Mouse (Mus musculus) heart, adult 9 months (tissue): Measurements from ENCODE around the gene Trem3.

Source experiments
- DNase-seq, 2 experiments: peaks; one replicate each; pipeline ENCODE4 v3.0.0; 2022; ENCODE audit warnings: low spot score in 2 of 2

Trem3 gene

DNA sequence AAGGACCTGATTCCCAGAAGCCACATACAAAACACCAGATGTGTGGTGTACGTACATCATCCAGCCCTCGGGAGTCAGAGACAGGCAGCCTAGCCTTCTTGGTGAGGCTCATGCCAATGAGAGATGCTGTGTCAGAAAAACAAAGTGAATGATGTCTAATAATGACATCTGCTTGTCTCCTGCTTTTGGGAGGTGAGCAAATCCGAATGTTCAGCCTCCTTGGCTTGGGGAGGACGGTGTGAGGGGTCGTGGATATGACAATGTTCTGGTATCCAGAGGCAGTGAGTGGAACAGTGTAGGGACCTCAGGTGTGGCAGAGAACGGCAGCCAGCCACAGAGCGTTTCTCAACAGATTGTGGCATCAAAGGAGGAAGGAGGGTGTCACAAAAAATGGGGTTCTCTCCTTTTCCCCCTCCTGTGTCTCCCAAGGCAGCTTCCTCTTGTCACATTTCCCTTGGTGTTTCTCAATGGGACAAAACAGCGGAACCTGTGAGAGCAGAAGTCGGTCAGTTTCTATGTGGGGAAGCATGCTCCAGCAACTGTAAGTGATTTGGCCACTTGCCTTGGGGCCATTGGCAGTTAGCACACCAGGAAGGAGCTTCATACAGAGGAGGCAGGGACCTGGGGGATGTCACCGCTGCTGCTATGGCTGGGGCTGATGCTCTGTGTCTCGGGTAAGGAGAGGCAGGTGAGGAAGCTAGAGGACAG lies at the start of gene Trem3:
Gene Trem3, plus strand, starts transcription at position 557 of the 708 bp plus-strand sequence.
- peak in 1 of 2 experiments; percentile 4 for DNase-seq

DNA sequence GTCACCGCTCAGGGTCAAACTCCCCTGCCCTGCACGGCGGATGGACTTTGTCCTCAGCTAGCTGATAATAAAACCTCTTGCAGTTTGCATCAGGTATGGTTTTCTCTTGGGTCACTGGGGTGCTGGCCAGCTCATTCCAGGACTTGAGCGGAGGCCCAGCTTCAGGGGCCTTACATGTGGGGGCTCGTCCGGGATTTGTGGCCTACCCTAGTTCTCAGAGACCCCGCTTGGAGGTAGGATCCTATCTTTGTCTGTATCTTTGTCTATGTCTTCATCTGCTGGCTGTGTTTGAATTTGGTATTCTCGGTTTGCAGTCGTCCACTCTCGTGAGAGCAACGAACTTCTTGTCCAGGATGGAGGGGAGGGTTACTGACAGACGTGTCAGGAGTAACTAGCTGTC lies 44.5 kb upstream of the Trem3 start:
- no peak for DNase-seq

DNA sequence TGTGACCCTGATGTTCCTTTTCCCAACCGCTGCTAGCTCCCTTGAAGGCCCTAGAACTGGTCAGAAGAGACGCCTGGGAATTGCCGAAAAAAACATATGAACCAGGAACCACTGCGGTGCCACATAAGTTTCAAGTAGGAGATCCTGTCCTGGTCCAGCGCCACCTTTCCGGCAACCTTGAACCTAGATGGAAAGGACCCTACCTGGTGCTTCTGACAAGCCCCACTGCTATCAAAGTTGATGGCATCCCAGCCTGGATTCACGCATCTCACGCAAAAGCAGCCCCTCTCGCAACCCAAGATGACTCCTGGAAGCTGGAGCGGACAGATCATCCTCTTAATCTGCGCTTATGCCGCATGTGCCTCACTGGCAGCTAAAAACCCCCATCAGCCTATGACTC lies 35.0 kb upstream of the Trem3 start:
- DNase-seq, result no peak

DNA sequence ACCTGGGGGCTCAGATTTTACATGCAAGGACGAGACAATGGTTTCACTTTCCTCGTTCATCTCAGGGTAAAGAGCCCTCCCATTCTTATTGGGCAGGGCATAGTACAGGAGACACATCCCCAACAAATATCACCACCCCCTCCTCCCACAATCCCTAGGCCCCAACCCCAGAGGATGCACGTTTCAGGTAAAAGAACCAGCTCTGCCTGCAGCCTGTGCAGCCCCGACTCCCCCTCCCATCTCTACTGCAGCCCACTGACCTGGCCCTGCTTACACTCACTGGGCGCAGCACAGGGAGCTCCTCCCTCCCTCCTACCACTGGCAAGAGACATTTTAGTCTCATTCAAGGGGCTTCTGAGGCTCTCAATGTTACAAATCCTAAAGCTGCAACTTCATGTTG lies 34.1 kb upstream of the Trem3 start:
- no peak for DNase-seq

DNA sequence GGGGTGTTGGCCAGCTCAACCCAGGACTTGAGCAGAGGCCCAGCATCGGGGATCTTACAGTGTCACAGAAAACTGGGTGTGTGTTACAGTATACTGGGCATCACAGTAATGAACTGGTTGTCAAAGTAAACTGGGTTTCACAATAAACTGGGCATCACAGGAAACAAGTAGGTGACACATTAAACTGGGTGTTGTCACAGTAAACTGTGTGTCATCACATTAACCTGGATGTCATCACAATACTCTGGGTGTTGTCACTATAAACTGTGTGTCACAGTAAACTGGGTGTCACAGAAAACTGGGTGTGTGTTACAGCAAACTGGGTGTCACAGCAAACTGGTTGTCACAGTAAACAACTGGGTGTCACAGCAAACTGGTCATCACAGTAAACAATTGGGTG lies 32.1 kb upstream of the Trem3 start:
- DNase-seq, result no peak

DNA sequence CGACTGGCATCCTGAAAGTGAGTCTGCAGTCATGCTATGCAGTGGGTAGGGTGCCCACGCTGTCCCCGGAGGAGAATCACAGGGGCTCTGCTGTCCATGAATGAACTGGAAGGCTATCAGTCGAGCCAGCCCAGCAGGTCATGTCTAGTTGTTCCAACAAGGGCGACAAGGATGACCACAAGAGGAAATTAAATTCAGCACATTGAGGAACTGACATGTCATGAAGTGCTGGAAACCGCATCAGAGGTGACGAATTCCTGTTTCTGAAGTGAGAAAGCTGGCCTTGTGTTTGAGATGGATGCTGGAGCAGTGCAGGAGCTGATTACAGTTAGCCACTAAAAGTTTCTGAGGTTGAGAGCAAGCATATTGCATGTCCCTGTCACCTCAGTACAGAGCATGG lies 16.9 kb upstream of the Trem3 start:
- DNase-seq, result no peak

DNA sequence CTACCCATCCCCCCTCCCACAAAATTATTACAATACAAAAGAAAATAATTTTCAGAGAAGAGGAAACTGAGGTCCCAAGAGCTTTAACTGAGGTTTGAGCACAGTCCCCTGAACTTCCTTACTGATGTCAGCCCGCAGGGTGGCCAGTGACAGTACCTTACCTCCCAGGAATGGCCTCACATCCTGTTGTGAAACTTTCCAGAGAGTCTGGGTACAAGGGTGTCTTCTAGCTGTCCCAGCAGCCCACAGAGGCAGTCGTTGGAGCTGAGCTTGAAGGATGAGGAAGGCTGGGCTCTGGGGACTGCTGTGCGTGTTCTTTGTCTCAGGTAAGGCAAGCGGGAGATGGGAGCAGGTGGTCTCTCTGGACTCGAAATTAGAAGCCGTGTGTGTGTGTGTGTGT lies 15.1 kb upstream of the Trem3 start, which contains the start of gene Trem1:
Gene Trem1, plus strand, starts transcription at position 251 of the 400 bp plus-strand sequence.
- no peak for DNase-seq

DNA sequence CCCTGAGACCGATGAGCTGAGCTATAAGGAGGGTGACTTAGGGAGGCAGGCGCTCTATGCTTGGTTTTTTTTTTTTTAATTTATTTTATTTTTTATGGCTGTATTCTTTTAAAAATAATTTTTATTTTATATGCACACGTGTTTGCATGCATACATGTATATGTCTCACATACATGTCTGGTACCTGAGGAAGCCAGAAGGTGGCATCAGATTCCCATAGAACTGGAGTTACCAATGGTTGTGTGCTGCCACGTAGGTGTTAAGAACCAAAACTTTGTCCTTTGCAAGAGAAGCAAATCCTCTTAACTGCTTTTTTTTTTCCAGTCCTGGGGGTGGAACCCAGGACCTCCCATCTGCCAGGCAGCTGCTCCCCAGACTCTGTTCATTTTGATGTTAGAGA lies 13.8 kb upstream of the Trem3 start:
- DNase-seq, result no peak

DNA sequence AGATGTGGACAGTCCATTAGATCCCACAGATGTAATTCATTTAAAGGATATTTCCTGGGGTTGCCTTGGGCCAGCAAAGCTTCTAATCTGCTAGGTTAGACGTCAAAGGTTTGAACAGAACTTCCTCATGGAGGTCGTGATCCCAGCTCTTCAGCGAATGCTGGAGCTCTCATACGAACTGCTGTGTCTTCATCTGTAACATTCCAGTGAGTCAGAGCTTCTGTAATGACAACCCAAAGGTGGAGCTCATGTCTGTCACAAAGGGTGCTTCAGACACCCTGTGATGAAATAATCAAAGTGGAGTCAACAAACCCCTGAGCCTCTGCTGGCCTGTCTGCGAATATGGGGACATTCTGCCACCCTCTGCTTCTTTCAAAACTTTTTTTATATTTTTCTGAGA lies 13.0 kb upstream of the Trem3 start:
- no peak for DNase-seq

DNA sequence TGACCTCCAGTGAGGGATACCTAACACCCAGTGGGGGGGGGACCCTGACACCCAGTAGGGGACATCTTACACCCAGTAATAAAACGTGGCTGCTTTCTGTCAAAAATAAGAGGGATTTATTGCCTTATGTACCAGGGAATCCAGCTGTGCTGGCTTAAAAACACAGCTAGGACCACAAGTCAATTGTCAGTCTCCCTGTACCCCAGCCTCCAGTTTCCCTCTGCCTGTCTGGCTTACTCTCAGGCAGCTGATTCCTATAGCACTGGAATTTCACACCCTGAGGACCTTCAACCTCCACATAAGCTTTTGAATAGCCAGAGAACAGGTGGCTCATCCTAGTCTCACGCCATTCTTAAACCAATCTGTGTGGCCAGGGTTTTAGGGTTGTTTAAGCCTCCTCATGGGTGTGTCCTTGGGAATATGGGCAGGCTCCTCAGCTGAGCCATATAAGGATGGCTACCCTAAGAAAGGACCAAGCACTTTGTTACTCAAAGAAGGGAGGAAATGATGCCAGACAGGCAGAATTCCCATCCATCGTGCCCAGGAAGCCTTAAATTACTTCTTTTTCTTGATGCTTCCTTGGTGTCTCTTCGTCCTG lies 11.7 kb upstream of the Trem3 start:
- DNase-seq, result no peak

DNA sequence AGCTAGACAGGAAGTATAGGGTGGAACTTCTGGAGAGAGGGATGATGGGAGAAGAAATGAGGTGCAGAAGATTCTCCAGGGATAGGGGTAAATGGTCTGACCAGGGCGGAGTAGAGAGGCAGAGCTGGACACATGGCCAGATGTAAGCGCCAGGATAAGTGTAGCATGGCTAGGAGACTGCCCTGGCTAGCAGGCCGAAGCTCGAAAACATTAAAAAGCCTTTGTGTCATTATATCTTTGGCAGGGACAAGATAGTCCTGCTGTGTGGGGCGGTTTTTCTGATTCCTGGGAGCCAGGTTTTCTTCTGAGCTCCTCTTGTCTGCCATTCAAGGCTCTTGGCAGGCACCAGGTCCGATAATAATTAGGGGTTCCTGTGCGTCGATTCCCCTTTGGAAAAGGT lies 10.0 kb upstream of the Trem3 start:
- DNase-seq, result no peak

DNA sequence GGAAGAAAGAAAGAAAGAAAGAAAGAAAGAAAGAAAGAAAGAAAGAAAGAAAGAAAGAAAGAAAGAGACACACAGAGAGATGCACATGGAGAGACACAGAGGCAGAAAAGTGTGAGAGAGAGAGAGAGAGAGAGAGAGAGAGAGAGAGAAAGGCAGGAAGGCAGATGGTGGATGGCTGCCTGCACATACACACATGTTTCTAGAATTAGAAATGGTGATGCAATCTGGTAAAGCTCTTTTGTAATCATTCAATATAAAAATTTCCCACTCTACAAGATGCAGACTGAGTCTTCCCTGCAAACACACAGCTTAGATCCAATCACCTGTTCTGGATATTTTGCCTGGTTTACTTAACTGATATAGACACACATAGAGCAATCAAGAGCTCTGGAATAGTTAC lies 1.5 kb downstream of the Trem3 start:
- no peak for DNase-seq

DNA sequence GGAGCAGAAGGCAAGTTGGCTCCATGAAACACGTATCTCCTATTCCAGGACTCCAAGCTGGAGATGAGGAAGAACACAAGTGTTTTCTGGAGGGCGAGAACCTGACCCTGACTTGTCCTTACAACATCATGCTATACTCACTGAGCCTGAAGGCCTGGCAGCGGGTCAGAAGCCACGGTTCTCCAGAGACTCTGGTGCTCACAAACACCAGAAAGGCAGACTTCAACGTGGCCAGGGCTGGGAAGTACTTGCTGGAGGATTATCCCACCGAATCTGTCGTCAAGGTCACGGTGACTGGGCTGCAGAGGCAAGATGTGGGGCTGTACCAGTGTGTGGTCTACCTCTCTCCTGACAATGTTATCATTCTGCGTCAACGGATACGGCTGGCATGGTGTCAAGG lies 1.9 kb downstream of the Trem3 start:
- DNase-seq, result no peak

DNA sequence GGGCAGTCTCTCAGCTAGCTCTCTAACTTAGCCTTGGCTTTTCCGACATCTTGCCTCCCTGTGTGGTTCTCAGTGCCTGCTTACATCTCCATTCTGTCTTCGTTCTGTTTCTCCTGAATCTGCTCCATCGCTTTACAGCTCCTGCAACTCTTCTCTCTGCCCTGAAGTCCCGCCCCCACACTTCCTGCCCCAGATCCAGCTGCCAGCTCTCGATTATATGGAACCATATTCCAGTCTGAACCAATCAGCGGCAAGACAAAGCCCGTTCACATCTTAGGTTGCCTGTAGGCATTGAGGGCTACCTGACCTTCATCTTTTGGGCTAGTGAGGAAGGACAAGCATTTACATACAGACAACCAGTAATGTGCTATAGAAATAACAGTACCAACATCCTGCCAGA lies 3.1 kb downstream of the Trem3 start:
- no peak for DNase-seq

DNA sequence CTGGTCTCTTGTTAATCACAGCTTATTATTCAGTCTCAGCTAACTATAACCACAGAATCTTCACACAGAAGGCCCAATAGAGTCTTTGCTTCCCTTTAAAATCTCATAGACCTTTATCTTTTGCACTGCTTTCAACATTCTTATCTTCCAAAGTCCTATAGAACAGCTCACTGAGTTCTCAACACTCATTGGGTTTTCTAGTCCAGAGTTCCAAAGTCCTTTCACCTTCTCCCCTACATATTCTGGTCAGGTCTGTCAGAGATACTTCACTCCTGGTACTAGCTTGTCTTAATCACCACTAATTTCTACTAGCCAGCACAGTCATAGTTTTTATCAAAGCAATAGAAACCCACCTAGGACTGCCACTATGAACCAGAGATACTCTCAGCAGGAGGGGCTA lies 9.0 kb downstream of the Trem3 start:
- no peak for DNase-seq

DNA sequence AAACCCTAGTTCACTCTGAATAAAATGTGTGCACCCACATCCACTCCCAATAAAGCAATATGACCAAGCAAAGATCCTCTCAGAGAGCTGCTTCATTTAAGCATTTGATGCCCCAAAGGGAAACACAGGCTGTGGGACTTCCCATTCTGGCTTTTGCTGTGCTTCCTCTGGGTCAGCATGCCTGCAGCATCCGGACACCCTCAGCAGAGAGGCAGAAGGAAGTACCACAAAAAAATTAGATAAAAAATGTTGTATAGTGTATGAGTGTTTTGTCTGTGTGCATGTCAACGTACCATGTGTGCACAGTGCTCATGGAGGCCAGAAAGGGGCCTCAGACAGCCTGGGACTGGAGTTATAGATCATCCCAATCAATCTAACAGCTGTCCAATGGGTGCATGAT lies 14.3 kb downstream of the Trem3 start:
- no peak for DNase-seq

DNA sequence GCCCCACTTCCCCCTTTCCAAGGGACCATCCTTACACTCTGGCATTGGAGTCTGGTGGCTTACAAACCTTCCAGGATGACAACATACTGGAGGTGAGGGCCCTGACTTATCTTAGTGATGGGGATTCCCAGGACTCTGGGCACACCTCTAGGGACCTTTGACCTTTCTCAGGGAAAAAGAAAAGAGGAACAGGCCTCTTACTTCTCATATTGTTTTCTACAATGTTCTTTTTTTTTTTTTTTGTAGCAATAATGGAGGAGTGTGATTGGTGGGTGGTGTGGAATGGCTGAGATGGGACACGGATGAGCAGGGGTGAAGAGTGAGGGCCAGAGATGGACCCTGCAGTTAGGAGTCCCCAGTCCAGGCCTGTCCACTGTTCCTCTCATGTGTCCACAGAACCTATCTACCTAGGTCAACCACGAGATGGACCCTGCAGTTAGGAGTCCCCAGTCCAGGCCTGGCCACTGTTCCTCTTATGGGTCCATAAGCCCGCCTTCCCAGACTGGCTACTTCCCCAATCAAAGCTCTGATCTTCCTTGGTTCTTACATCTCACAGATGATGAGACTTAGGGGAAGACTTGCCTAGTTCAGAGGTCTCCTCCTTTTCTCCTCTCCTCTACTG lies 16.3 kb downstream of the Trem3 start, which contains the start of gene Treml4:
Gene Treml4, plus strand, starts transcription at position 555 of the 622 bp plus-strand sequence.
- no peak for DNase-seq

DNA sequence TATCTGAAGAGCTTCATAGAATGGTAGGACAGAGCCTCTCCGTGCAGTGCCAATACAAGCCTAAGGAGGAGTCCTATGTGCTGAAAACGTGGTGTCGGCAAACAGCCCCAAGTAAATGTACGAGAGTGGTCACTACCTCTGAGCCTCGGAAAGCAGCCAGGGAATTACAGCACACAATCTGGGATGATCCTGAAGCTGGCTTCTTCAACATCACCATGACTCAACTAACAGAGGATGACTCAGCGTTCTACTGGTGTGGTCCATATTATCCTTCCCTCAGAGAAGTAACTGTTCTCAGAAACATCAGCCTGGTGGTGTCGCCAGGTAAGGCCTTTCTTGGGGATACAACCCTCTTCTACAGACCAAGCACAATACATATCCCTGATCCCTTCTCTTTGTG lies 17.1 kb downstream of the Trem3 start:
- DNase-seq, result no peak

DNA sequence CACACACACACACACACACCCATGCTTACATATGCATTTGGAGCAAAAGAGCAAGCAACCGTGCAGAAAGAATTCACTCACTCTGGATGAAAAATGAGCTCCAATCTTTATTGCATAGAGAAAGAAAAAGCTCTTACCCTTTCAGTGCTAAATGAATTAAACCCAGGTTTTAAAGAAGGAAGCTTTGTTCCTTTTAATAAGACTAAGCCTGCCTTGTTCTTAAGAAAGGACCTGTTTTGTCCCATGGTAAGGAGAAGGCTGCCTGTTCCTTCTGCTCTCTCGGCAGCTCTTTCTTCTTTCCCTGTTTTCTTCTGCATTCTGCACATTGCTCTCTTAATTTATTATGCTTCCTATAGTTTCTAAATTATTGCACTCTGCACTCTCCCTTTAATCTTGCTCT lies 18.6 kb downstream of the Trem3 start:
- DNase-seq, result no peak

DNA sequence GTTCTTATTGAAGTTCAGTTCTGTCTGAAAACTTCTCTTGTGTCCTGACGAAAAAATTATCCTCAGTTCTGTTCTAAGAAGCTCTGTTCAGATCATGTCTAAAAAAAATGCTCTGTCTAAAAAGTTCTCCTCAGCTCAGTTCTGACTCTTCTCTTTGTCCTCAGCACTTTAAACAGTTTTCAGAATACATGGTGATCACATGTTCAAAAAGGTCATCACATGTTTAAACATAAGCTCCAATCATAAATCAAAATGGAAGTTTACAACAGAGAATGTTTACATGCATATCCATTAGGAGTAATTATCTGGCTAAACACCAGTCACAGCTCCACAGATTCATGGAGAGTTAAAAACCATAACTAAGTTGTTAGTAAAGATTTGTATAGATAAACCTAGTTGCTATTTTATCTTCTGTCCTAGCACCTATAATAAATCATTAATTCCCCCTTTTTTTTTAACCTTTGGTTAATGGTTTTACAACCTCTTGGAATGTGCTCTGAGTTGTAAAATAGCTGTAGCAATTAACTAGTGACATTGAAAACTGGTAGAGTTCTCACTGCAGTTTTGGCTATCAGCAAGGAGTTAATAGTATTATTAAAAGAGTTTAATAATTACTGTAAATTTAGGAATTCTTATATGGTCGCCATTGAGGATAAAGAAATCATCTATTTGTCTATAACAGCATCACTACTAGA lies 19.2 kb downstream of the Trem3 start:
- no peak for DNase-seq

DNA sequence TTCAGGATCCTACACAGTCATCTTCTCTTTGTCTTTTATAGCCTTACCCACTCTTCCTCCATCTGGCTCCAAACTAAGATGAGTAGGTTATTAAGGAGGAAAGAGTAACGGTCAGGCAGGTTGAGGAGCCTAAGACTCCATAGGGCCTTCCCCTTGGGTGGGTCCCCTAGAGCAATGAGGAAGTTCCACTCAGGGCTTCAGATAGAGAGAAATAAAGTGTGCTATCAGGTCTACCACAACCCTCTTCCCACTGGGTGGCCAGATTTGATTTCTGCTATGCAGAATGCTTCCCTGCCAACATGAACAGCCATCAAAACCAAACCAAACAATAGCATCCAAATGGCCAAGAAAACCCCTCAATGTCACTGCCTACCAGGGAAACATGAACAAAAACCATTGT lies 20.0 kb downstream of the Trem3 start:
- no peak for DNase-seq

DNA sequence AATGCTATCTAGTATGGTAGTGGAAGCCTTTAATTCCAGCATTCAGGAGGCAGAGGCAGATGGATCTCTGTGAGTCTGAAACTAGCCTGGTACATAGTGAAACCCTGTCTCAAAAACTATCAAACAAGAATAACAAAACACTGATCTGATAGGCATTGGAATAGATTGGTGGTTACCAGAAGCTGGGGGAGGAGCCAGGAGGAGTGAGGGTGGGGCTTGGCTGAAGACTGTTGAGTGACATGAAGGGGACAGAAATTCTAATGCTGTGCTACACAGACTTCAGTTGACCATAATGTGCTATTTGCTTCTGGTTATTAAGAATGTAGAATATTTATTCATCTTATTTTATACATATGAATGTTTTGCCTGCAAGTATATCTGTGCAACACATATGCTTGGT lies 20.7 kb downstream of the Trem3 start:
- no peak for DNase-seq

DNA sequence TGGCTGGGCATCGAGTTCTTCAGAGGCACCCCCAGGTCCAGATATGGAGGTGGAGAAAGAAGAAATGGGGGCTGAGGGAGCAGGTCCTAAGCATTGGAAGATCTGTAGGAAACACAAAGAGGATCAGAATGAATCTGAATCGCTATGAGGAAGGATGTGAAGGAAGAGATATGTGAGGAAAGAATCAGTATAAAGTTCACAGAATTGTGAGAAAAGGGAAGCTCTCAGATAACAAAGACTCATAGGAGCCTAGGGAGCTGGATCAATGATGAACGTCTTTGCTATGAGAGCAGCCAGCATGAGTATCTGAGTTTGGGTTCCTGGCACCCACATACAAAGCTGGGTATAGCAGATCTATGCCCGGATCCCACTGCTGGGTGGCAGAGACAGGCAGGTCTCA lies 22.3 kb downstream of the Trem3 start:
- DNase-seq, result no peak
